Mouse (Mus musculus) E14TG2a.4 (cell line): ENCODE results near the gene Rad54l2.

Source experiments
- H3K27me3 ChIP-seq: 2 replicates; pipeline ENCODE4 v1.6.1; 2014; ENCODE audit warnings: low read length, control low read depth; ENCODE audit not compliant: insufficient read depth
- H3K36me3 ChIP-seq: 2 replicates; pipeline ENCODE4 v1.6.1; 2014; ENCODE audit warnings: low read length, control low read depth; ENCODE audit not compliant: insufficient read depth
- H3K4me1 ChIP-seq: replicated peaks from 2 replicates; pipeline ENCODE4 v1.6.1; 2014; ENCODE audit warnings: low read depth, low read length, control low read depth
- H3K4me3 ChIP-seq: replicated peaks from 2 replicates; pipeline ENCODE4 v1.5.1; 2014; ENCODE audit warnings: mild to moderate bottlenecking, low read length
- H3K9me3 ChIP-seq: 2 replicates; pipeline ENCODE4 v1.6.1; 2014; ENCODE audit warnings: low read length, control low read depth
- CTCF ChIP-seq: conservative IDR thresholded peaks from 2 replicates; pipeline ENCODE4 v1.5.1; 2014; ENCODE audit warnings: low read length
- NANOG ChIP-seq: IDR thresholded peaks from 2 replicates; pipeline ENCODE4 v1.6.1; 2014; ENCODE audit warnings: borderline replicate concordance, low read length, mixed read lengths
- POU5F1 ChIP-seq: IDR thresholded peaks from 2 replicates; pipeline ENCODE4 v1.6.1; 2014; ENCODE audit warnings: low read length, borderline replicate concordance

Gene Rad54l2

DNA sequence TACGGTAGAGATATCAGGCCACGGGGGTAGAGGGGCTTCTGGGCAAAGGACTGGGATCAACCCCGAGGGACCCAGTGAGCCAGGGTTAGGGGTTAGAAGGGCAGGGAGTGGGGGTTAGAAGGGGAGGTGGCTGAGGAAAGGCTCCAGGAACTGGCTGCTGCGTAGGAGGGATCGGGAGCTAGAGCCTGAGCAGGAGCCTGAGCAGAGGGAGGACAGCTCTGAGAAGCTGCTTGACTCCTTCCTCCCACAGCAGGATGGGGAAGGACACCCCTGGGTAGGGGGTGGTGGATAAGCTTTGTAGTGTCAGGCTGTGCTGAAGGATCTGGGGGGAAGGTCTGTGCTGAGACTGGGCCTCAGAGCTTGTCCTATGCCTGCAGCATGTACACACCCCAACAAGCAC, 132.2 kb downstream of the Rad54l2 start:
- Histone ChIP-seq H3K9me3 (no peaks in the 10 kb centered on the region), H3K36me3 (peaks cover 45% of the 10 kb centered on the region)
- TF ChIP-seq NANOG (no peak), CTCF (no peak), POU5F1 (no peak)

GRCm38 (mm10) chr9:106655884-106656720, 132.9 kb downstream of the Rad54l2 start, which contains the start of gene Grm2:
Gene Grm2, minus strand, starts transcription at chr9:106656082.
- Histone ChIP-seq H3K4me3 (peak within 1 kb of the TSS; percentile 81), H3K36me3 (peaks cover 38% of the 10 kb centered on the region), H3K9me3 (no peaks in the 10 kb centered on the region), H3K4me1 (peaks cover 42% of the 10 kb centered on the region), H3K27me3 (peaks cover 54% of the 10 kb centered on the region)
- no peak for TF ChIP-seq NANOG
- no peak for TF ChIP-seq CTCF
- no peak for TF ChIP-seq POU5F1

More for the DNA sequence above, 132.2 kb downstream of the Rad54l2 start:
- H3K27me3 ChIP-seq: peaks cover 47% of the 10 kb centered on the region
- H3K4me1 ChIP-seq: peaks cover 49% of the 10 kb centered on the region
- no peak overlapping the region for H3K4me3 ChIP-seq

GRCm38 (mm10) chr9:106652720-106653119, 136.3 kb downstream of the Rad54l2 start:
- H3K4me1 ChIP-seq: peaks cover 45% of the 10 kb centered on the region
- H3K36me3 ChIP-seq: peaks cover 4% of the 10 kb centered on the region
- H3K27me3 ChIP-seq: peaks cover 87% of the 10 kb centered on the region
- TF ChIP-seq POU5F1: no peak
- 0 out of 2 replicates have a peak, but pooled peaks have one; percentile 5 for TF ChIP-seq CTCF
- TF ChIP-seq NANOG: no peak
- no peaks in the 10 kb centered on the region for H3K9me3 ChIP-seq
- H3K4me3 ChIP-seq: no peak overlapping the region

DNA sequence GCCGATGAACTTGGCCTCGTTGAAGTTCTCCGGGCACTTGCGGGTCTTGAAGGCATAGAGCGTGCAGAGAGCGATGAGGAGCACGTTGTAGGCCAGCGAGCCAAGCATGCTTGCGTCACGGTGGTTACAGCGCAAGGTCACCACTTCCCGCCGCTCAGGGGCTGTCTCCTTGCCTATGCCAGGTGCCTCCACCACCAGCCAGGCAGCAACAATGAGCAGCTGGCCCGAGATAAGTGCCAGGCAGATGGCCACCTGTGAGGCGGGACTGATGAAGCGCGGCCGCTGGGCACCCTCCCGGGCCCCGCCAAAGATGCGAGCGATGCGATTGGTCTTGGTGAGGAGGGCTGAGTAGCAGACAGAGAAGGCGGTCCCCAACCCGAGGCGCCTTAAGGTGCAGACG, 141.8 kb downstream of the Rad54l2 start:
- peaks cover 62% of the 10 kb centered on the region for H3K4me1 ChIP-seq
- peak overlapping the region; percentile 65 for H3K4me3 ChIP-seq
- peaks cover 69% of the 10 kb centered on the region for H3K27me3 ChIP-seq
- TF ChIP-seq NANOG (no peak), POU5F1 (no peak), CTCF (no peak)
- no peaks in the 10 kb centered on the region for H3K36me3 ChIP-seq
- no peaks in the 10 kb centered on the region; the same call in 1 of the 2 replicates for H3K9me3 ChIP-seq

- H3K27me3 ChIP-seq: peaks cover 55% of the 10 kb centered on the region
- H3K4me1 ChIP-seq: peaks cover 58% of the 10 kb centered on the region
- no peaks in the 10 kb centered on the region; the same call in 1 of the 2 replicates for H3K9me3 ChIP-seq
- TF ChIP-seq POU5F1 (no peak), NANOG (peak; percentile 72), CTCF (no peak)
- no peaks in the 10 kb centered on the region for H3K36me3 ChIP-seq
- no peak overlapping the region; the same call in 1 of the 2 replicates for H3K4me3 ChIP-seq
These were observed 143.2 kb downstream of the Rad54l2 start for GRCm38 (mm10) chr9:106645684-106646271.

DNA sequence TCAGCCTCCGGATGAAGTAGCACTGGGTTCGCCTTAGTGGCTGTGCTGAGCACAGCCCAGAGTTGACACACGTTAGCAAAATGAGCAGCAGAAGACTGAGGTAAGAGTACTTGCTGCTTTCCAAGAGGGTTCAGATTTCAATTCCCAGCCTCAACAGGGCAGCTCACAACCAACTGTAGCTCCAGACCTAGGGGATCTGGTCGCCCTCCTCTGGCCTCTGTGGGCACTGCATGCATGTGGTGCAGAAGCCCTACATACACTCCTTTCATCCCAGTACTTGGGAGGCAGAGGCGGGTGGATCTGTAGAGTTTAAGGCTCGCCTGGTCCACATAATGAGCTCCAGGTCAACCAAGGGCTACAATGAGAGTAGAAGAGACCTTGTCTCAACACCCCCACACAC, 145.2 kb downstream of the Rad54l2 start:
- TF ChIP-seq CTCF (peak; percentile 57), NANOG (no peak)

DNA sequence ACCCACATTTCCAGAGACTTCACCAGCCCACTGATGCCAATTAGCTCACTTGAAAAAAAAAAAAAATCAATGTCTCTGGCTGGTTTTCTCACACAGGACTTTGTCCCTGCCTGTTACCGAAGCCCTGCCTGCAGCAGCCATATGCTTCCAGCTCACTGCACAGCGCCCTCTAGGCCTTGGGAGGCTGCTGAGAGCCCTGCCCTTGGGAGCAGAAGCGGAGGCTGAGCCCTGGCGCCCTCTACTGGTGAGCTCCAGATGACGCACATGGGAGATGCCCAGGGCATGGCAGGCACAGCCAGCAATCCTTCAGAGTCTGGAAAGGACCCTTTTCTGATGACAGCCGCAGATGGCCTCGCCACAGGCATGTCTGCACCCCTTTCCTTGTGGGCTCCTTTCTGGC, 145.9 kb downstream of the Rad54l2 start:
- no peaks in the 10 kb centered on the region; the same call in 1 of the 2 replicates for H3K9me3 ChIP-seq
- H3K36me3 ChIP-seq: no peaks in the 10 kb centered on the region
- peaks cover 49% of the 10 kb centered on the region for H3K4me1 ChIP-seq
- no peak overlapping the region for H3K4me3 ChIP-seq
- no peak for TF ChIP-seq NANOG
- peak; percentile 94 for TF ChIP-seq CTCF
- peaks cover 32% of the 10 kb centered on the region for H3K27me3 ChIP-seq

More for the DNA sequence above, 145.2 kb downstream of the Rad54l2 start:
- peaks cover 50% of the 10 kb centered on the region for H3K4me1 ChIP-seq
- H3K4me3 ChIP-seq: 0 out of 2 replicates have a peak overlapping the region, but pooled peaks have one; percentile 23
- H3K9me3 ChIP-seq: no peaks in the 10 kb centered on the region; the same call in 1 of the 2 replicates
- H3K36me3 ChIP-seq: no peaks in the 10 kb centered on the region
- H3K27me3 ChIP-seq: peaks cover 38% of the 10 kb centered on the region

- Histone ChIP-seq H3K4me3 (no peak overlapping the region), H3K27me3 (peaks cover 17% of the 10 kb centered on the region), H3K9me3 (no peaks in the 10 kb centered on the region), H3K36me3 (no peaks in the 10 kb centered on the region), H3K4me1 (peaks cover 32% of the 10 kb centered on the region)
- no peak for TF ChIP-seq CTCF
- no peak for TF ChIP-seq POU5F1
- no peak for TF ChIP-seq NANOG
These were observed 147.6 kb downstream of the Rad54l2 start for GRCm38 (mm10) chr9:106641346-106641745.
